Mouse (Mus musculus): ENCODE results near the gene Dpm2. TPM values are rescaled to one million over a fixed set of nuclear protein-coding genes. Genes with fewer than 3 reads are reported as not detected.

Dpm2 gene
- total RNA-seq (2021), result 10 to 100 TPM; 36.4 to 41.9 TPM
- long read RNA-seq, experiment 1, transcript Dpm2-201 (4 exons, 869 nt), result major isoform, 18 of 34 reads
- long read RNA-seq, experiment 1, transcript Dpm2-202 (3 exons, 655 nt), result minor isoform, 5 of 34 reads
- long read RNA-seq, experiment 1, partial matches to known transcripts, result 1 of 34 reads
- long read RNA-seq, experiment 1, other reads (novel, unspliced or antisense), result 10 of 34 reads
- long read RNA-seq, experiment 2, transcript Dpm2-202 (3 exons, 655 nt), result minor isoform, 8 of 33 reads
- long read RNA-seq, experiment 2, transcript Dpm2-201 (4 exons, 869 nt), result major isoform, 13 of 33 reads
- long read RNA-seq, experiment 2, partial matches to known transcripts, result 2 of 33 reads
- long read RNA-seq, experiment 2, other reads (novel, unspliced or antisense), result 8 of 33 reads

DNA sequence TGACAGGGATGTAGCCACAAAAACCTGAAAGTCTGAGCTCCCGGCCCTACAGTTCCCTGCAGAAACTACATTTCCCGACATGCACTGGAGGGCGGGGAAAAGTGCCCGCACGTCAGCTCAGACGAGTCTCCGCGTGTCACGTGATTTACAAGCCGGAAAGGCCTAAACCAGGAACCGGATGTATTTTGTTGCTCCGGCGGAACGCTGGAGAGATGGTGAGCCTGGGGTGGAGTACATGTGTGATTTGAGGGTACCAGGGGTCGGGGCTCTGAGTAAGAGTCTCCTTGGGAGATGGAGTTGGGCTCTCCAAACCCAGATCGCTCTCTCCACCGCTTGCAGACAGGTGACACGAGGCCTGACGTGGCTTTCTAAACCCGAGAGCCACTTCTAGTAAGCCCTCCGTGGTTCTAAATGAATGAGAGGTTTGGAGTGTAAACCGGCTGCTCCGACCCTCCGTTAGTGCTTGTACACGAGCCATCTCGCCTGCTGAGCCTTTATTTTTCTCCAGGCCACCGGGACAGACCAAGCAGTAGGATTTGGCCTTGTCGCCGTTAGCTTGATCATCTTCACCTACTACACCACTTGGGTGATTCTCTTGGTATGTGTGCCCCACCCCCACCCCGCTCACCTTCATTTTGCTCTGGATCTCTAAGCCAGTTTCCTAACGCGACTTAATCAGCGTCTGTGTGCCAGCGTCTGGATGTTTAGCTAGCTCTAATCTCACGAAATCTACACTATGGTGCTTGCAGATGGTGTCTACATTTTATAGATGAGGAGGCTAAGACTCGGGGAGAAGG lies at the start of gene Dpm2:
Gene Dpm2, plus strand, starts transcription at position 161 of the 797 bp plus-strand sequence.
- peak; percentile 69 to 90 for DNase-seq (ENCODE audit: low spot score in 2 of 2)

DNA sequence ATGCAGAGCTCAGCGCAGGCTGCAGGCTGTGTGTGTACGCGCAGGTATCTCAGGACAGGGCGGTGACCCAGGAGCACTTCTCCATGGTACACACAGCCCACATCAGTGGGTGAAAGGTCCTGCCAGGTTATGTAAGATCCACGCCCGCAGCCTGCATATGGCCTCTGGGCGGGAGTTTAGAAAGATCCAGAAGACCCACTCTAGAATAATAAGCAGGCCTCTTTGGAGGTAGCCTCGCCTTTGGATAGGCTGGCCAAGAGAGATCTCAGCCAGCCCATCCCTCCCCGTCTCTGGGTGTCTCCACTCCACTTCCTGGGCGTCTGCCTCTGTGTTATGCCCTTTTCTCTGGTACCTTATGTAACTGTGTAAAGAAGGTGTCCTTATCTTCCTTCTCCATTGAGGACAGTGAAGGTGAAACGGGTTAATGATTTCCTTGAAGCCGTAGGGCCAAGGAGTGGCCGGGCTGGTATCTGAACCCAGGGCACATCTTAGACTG lies 46.1 kb upstream of the Dpm2 start:
- DNase-seq (ENCODE audit: low spot score in 2 of 2), result no peak

DNA sequence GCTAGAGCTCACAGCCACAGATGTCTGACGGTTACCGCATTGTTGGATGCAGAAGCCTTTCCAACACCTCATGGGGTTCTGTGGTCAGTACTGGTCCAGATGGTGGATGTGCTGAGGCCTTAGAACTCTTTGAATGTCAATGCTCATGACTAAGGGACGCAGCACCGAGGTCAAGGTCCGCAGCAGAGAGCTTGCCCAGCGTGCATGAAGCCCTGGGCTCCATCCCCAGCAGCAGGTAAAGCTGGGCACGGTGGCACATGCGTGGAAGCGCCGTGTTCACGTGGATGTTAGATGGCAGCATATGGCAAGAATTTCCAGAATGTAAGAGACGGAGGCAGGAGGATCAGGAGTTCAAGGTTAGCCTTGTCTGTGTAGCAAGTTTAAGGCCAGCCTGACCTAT lies 44.8 kb upstream of the Dpm2 start:
- no peak for DNase-seq (ENCODE audit: low spot score in 2 of 2)

DNA sequence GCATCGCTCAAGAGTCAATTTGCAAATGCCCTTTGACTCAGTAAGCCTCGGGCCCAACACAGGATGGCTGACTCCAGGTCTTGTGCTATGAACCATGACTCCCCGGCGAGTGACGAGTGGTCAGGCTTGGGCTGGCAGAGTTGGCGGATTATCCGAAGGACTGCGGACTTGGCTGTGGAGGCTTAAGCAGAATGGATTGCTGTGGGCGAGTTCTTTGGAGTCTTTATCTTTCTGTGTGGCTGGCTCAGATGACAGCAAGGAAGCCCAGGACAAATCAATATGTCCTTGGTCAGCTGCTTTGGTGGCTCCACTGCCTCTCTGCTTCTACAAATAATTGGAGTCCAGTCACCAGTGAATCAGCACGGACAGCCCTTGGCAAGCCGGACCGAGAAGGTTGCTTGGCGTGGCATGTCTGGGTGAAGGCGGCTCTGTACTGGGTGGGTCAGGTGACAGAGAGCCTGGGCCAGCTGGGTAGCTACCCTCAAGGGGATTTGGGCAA lies 43.1 kb upstream of the Dpm2 start:
- no peak for DNase-seq (ENCODE audit: low spot score in 2 of 2)

DNA sequence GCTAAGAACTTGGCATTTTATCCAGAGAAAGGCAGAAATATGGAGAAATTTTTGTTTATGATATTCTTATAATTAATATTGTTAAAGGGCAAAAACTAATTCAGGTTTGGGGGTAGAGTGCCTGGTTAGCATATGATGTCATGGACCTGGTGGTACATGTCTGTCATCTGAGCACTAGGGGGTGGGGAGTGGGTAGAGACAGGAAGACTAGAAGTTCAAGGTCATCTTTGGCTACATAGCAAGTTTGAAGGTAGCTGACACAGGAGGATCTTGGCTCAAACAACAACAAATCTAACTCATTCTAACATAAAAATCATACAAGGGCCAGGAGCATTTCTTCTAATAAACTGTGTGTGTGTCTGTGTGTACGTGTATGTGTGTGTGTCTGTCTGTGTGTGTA lies 42.3 kb upstream of the Dpm2 start:
- DNase-seq (ENCODE audit: low spot score in 2 of 2), result no peak

DNA sequence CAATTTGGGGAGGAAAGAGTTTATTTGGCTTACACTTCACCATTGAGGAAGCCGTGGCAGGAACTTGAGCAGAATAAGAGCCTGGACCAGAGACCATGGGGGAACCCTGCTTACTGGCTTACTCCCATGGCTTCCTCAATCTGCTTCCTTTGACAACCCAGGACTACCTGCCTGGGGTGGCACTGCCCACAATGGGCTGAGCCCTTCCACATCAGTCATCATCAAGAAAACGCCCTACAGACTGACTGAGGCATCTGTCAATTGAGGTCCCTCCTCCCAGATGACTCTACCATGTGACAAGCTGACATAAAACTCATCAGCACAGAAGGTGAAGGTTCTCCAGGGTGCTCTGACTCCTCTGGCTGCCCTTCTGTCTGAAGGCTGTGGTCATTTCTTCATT lies 40.2 kb upstream of the Dpm2 start:
- DNase-seq (ENCODE audit: low spot score in 2 of 2), result no peak

DNA sequence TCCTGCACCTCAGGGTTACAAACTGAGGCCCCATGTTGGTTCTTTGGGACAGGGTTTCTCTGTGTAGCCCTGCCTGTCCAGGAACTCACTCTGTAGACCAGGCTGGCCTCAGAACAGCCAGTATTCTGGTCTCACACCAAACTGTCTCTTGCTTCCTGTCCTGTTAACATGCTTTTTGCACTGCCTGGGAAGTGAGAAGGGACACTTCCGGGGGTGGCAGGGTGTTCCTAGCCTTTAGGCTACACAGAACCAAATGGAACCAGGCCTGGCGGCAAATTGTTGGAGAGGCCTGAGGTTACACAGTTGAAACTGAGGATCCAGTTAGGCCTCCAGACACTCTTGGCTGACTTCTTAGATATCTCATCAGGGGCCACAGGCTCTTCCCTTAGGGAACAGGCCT lies 37.5 kb upstream of the Dpm2 start:
- no peak for DNase-seq (ENCODE audit: low spot score in 2 of 2)

DNA sequence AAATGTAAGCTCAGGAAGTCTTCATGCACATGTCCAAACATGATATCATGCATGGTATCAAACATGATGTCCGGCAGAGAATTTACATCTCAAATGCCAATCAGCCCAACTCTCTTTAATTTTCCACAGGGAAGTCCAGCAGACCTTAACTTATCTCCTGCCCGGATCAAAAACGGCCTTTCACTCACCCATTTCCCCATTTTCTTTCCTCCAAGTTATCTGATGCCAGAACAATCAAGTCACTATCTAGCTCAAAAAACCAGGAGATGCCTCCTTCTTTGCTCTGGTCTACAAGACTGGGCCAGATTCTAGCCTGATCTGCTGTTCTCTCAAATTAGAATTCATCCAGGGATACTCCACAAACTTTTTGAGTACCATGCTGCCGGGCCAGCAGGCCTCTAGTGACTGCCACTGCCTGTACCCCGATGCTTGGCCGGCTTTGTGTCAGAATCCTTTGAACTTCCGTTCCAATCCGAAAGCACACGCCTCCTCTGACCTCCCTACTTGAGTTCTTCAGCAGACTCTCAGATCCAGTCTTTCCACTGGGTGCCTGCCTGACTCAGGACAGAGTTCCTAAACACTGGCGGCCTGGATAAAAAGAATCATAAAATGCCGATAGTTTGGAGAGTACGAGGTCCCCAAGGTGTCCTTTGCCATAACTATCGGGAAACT lies 36.5 kb upstream of the Dpm2 start:
- peak in 1 of 2 experiments; percentile 35 for DNase-seq (ENCODE audit: low spot score in 2 of 2)

DNA sequence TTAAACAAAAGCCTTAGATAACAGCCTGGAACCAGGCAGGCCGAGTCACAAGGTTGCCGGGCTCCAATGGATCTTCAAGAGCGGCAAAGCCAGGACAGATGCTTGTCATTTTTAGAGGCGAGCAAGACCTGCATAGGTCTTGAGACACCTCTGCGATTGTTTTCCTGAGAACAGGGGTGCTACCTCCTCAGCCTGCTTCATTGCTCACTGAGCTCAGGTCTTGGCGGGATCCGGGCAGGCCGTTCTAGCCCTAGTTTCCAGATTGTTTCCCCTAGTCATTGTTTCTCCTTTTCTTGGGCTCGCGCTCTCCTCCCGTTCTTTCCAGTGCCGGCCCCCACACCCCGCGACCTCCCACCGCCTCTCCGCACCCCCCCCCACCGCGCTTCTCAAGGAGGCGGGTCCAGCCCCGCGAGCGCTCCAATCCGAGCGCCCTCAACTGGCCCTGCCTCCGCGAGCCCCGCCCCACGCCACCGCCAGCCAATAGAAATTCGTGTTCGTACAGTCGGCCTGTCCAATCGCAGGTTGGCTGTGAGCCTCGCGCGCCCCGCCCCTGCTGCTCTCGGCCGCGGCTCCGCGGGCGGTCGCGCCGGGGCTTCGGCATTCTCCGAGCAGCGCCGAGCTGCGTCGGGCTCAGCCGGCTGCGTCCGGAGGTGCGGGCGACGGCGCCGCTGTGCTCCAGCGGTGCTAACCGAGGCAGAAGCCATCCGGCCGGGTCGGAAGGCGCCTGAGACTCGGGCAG lies 35.8 kb upstream of the Dpm2 start, which contains the start of gene Fam102a:
Gene Fam102a, plus strand, starts transcription at position 600 of the 739 bp plus-strand sequence.
- peak; percentile 99 to 100 for DNase-seq (ENCODE audit: low spot score in 2 of 2)

DNA sequence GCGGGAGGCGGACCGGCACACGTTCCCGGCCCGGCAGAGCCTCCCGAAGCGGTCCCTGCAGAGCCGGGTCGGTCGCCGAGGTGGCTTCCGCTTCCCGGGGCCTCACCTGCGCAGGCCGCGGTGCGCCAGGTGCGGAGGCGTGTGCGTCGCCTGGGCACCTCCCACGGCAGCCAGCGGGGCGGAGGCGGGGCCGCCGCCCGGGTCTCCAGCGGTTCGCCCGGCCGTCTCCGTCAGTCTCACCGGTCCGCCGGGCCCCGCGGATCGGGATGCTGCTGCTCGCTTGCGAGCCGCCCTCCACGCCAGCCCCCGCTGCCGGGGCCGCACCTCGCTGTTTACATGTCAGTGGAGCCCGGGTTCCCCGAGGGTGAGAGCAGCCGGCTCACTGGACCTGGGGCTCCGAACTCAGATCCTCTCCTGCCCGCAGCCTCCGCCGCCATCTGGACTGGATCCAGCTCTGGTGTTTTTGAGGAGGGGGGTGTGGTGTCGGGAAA lies 35.1 kb upstream of the Dpm2 start:
- peak; percentile 55 to 63 for DNase-seq (ENCODE audit: low spot score in 2 of 2)

DNA sequence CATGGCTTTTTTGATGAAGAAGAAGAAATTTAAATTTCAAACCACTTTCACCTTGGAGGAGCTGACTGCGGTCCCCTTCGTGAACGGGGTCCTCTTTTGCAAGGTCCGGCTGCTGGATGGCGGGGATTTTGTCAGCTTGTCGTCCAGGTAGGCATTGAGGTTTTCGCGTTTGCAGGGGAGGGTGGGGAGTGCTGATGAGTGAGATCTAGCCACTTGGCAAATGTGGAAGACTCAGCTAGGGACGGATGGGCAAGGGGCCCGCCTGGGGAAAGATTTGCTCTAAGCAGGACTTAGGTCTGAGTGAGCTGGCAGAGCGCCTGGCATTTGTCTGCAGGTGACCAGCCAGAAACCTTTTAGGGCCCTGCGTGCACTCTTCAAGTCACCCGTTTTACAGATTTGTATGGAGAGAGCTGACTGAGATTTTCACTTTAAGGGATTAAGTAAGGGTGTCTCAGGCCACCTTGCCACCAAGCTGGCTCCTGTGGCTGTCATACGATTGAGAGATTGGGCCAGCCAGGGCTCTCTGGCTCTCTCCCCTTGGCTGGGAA lies 34.5 kb upstream of the Dpm2 start:
- peak in 1 of 2 experiments; percentile 35 for DNase-seq (ENCODE audit: low spot score in 2 of 2)

DNA sequence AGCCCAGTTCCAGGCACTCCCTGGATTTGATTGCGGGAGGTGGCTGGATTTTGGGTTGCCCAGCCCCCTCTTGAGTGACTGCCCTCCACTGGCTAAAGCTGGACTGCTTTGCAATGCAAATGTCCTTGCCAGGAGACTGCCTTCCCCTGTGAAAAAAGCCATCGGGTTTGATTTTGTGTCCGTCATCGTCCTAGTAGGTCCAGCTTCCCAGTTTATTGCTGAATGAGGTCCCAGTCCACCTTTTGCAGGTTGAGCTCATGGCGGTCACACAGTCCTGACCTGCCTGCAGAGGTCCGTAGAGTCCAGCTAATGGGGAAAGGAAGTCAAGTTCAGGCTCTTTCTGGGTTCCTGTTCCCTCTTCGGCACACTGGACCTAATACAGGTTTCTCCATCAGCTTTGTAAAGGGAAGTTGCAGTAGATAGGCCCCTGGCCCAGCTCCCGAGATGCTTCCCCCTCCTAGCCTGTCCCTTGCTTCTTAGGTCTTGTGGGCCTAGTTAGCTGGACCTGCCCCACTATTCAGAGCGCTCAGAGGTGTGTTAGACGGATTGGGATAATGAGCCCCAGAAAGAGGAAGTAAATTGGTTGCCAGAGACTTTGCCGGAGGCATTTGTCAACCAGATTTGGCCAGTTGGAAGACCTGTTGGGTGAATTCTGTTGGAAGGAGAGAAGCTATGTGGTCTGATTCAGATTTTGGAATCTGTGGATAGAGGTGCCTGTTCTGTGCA lies 33.9 kb upstream of the Dpm2 start:
- peak in 1 of 2 experiments; percentile 47 for DNase-seq (ENCODE audit: low spot score in 2 of 2)

DNA sequence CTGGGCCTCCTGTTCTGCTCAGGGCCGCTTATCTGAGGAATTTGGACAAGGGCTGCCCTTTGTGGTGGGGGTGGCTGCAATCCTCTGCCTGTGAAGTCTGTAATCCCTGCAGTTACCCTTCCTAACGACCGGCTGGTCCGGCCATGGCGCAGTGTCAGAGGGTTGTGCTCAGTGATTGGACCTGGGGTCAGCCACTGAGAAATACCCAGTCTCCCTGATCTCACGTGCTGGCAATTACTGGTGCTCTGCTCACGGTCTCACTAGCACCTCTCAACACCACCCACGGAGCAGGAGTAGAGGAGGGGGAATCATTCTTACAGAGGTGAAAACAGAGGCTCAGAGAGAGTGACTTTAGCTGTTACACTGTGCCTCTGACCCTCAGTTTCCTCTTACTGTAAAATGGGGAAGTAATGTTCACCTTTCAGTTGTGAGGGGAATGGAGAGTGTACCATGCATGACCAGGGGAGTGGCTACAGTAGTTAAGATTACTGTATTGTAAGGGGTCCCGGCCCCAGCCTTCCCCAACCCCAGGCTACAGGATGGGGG lies 33.2 kb upstream of the Dpm2 start:
- no peak for DNase-seq (ENCODE audit: low spot score in 2 of 2)

DNA sequence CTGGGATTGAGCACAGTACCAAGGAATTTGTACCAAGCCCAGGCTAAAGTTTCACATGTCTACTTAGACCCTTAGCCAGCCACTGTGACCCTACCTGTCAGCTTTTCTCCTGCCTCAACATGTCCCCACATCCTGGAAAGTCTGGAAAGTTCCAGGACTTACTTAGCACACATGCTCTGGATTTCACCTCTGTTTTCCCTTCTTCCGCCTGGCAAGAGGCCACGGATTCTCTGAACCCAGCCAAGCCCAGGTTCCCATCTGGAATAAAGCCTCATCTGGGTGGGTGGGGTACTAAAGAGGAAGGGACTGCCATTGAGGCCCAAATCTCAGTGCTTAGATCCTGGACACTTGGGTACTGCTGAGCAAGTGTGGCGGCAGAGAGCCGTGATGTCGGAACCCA lies 32.7 kb upstream of the Dpm2 start:
- no peak for DNase-seq (ENCODE audit: low spot score in 2 of 2)

DNA sequence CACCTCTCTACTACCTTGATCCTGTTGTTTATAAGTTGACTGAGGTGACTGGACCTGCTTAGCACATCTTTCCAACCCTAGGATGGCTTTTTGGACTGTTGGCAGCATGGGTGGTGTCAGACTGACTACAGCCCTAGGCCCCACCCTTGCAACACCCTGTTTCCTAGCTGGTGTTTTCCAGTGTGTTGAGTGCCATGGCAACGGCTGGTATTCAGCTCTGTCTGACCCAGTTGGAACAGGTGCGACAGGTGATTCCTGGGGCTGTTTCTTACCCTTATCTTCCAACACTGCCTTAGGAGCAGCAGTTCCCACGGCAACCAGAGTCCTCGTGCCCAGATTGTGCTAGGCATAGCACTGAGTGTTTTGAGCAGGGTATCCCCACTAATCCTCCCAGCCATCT lies 32.2 kb upstream of the Dpm2 start:
- DNase-seq (ENCODE audit: low spot score in 2 of 2), result no peak

DNA sequence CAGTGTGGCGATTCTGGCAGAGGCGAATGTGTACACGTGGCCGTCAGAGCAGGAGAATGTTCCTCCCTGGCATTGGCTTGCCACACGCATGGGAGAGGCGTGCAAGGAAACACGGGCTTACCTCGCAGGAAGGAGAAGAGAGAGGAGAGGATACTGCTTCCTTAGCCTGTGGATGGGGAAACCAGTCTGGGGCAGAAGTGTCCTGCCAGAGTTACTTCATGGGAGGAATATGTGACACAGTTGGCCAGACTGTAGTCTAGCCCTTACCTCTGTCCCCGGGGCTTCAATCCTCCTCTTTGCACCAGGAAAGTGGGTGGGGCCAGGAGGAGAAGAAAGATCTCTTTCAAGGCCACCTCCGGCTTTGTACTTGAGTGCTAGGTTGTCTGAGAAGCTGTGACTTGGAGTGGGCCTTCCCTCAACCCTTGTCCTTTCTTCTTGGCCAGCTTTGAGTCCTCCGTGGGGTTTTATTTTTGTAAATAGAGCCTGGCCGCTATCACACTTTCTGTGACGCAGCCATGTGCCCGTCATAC lies 31.1 kb upstream of the Dpm2 start:
- no peak for DNase-seq (ENCODE audit: low spot score in 2 of 2)

DNA sequence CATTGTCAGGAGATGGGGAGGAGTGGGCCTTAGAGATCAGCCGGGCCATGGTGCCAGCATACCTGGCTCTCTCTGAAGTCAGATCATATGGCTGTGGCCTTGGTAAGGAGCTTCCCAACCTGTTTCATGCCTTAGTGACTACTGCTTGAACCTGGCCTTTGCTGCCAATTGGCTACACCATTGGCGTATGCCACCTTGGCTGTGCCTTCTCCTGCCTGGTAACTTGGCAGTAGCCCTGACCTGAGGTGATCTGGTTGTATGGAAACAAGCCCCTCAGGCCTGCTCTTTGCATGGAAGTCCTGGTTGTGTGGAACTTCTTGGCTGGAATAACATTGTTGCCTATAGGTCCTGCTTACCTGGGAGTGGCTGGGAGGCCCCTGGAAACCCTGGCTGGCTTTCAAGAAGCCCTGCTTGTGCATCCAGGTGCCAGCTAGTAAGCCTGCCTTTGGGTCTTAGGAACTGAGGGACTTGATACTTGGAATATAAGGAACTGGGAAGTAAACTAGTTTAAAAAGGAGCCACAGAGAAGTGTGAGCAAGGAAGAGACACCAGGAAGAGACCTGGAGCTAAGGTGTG lies 29.2 kb upstream of the Dpm2 start:
- DNase-seq (ENCODE audit: low spot score in 2 of 2), result no peak

DNA sequence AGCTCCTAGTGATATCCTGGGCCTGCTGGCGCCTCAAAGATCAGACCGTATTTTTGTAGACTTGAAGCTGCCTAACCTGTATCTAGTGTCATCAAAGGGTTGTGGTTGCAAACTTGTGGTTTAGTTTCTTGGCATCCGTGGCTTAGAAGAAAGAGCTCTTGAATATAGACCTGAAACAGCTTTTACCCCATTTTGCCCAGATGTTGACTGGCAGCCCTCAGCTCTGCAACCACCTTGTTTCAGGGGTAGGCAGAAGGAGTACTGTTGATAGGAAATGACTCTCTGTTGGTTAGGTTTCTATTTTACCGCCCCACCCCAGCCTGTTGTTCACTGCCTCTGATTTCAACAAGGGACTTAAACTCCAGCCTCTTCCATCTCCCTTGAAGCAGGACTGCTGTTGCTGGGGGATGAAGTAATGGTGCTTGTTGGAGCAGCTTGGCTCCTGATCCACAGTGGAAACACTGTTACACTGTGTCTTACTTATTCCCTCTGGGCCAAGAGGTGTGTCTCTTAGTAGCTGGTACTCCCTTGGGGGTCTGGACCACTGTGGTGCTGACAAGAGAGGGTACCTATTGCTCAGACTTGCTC lies 28.6 kb upstream of the Dpm2 start:
- no peak for DNase-seq (ENCODE audit: low spot score in 2 of 2)
